Mouse (Mus musculus): ENCODE data around the gene Mast2. TPM values are rescaled to one million over a fixed set of nuclear protein-coding genes. Genes with fewer than 3 reads are reported as not detected.

The Mast2 gene
- total and polyA plus RNA-seq, 3 experiments = 4.2 to 21.4 (median 11.1) TPM

- Histone ChIP-seq H3K79me2 (replicated peaks; ENCODE audit: control insufficient read depth, extremely low read depth, insufficient read depth, poor library complexity, severe bottlenecking) (peaks cover 8% of the 10 kb centered on the region), H3K9ac (ENCODE audit: insufficient read depth, low read depth) (peak overlapping the region; percentile 55), H3K36me3 (replicated peaks in 1 of 2; ENCODE audit: control insufficient read depth in 1 of 2, insufficient read depth in 1 of 2, low read length in 1 of 2) (peaks cover 7 to 12% of the 10 kb centered on the region in 2 experiments), H3K9me3 (replicated peaks; ENCODE audit: low read length) (no peaks in the 10 kb centered on the region), H3K4me3 (replicated peaks in 1 of 3; ENCODE audit: low read depth in 2 of 3, low read length in 2 of 3, poor library complexity in 1 of 3) (peak overlapping the region; percentile 44 to 73 (median 64)), H3K27ac (ENCODE audit: insufficient read depth, low read depth) (no peak overlapping the region), H3K4me2 (ENCODE audit: insufficient read depth, low read depth, poor library complexity, severe bottlenecking) (peak overlapping the region; percentile 25), H3K27me3 (replicated peaks) (no peaks in the 10 kb centered on the region), H3K4me1 (ENCODE audit: control insufficient read depth in 1 of 2, insufficient read depth in 2 of 2) (peaks cover 3 to 22% of the 10 kb centered on the region in 2 experiments; a peak in 3 of 4 replicates)
- DNase-seq (ENCODE audit: extremely low read depth) = no peak
- TF ChIP-seq JUN (IDR thresholded peaks at IDR 0.05; ENCODE audit: insufficient read depth, low read depth, low read length) (no peak), BHLHE40 (IDR thresholded peaks at IDR 0.05; ENCODE audit: low read depth, low read length) (peak; percentile 41; the same call in 1 of the 2 replicates), PAX5 (IDR thresholded peaks at IDR 0.05; ENCODE audit: low read length) (no peak)
- dilution Hi-C loops (cut with MboI; ENCODE audit: extremely low pct_ligation_motif_present, extremely low pct_unique_long_range_greater_than_20kb, low sequenced_read_pairs) (no loop called here), in situ Hi-C loops (cut with MboI; ENCODE audit: low pct_ligation_motif_present, low pct_unique_long_range_greater_than_20kb, low sequenced_read_pairs) (no loop called here)
Observed at GRCm38 (mm10) chr4:116506886-116507424, 43.0 kb upstream of the Mast2 start.

DNA sequence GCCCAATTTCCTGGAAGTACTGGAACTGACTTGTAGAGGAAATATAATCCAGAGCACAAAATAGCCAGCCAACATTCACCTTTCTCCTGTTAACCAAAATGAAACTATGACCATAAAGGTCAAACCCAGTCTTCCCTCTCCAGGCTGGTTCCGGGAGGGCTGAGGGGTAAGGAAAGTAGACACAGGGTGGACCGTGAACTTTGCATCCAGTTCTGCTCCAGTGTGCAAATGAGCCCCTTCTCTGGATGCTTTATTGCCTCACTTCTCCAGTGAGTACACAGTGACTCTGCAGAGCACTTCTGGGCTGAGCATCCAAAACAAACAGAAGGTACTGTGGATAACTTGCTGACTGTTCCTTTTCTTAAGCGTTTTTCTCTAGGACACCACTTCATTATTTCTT is 36.0 kb upstream of the Mast2 start:
- Histone ChIP-seq H3K27me3 (replicated peaks) (no peaks in the 10 kb centered on the region), H3K4me1 (ENCODE audit: control insufficient read depth in 1 of 2, insufficient read depth in 2 of 2) (no peaks in the 10 kb centered on the region), H3K79me2 (replicated peaks; ENCODE audit: control insufficient read depth, extremely low read depth, insufficient read depth, poor library complexity, severe bottlenecking) (no peaks in the 10 kb centered on the region), H3K9ac (ENCODE audit: insufficient read depth, low read depth) (no peak overlapping the region), H3K9me3 (replicated peaks; ENCODE audit: low read length) (no peaks in the 10 kb centered on the region), H3K27ac (ENCODE audit: insufficient read depth, low read depth) (no peak overlapping the region), H3K4me3 (replicated peaks in 1 of 3; ENCODE audit: low read depth in 2 of 3, low read length in 2 of 3, poor library complexity in 1 of 3) (no peak overlapping the region), H3K4me2 (ENCODE audit: insufficient read depth, low read depth, poor library complexity, severe bottlenecking) (0 out of 2 replicates have a peak overlapping the region, but pooled peaks have one; percentile 10), H3K36me3 (replicated peaks in 1 of 2; ENCODE audit: control insufficient read depth in 1 of 2, insufficient read depth in 1 of 2, low read length in 1 of 2) (no peaks in the 10 kb centered on the region)
- no peak for DNase-seq (ENCODE audit: extremely low read depth)
- in situ Hi-C loops (cut with MboI; ENCODE audit: low pct_ligation_motif_present, low pct_unique_long_range_greater_than_20kb, low sequenced_read_pairs) = no loop called here
- dilution Hi-C loops (cut with MboI; ENCODE audit: extremely low pct_ligation_motif_present, extremely low pct_unique_long_range_greater_than_20kb, low sequenced_read_pairs) = no loop called here
- TF ChIP-seq GABPA (IDR thresholded peaks at IDR 0.05; ENCODE audit: insufficient replicate concordance, low read depth, low read length) (no peak), USF1 (IDR thresholded peaks at IDR 0.05; ENCODE audit: low read depth, low read length) (no peak), ZNF384 (IDR thresholded peaks at IDR 0.05; ENCODE audit: low read depth, low read length) (no peak), MAZ (IDR thresholded peaks at IDR 0.05; ENCODE audit: low read depth, low read length) (no peak), ZKSCAN1 (IDR thresholded peaks at IDR 0.05; ENCODE audit: borderline replicate concordance, low read depth, low read length) (no peak), RCOR1 (conservative IDR thresholded peaks at IDR 0.05; ENCODE audit: low read depth, low read length) (no peak), POLR2A (IDR thresholded peaks at IDR 0.05; ENCODE audit: low read depth, low read length) (no peak), HCFC1 (IDR thresholded peaks at IDR 0.05; ENCODE audit: low read depth, low read length) (no peak), TCF12 (IDR thresholded peaks at IDR 0.05; ENCODE audit: low read depth, low read length) (no peak), ZMIZ1 (IDR thresholded peaks at IDR 0.05; ENCODE audit: low read depth, low read length) (no peak), EP300 (IDR thresholded peaks at IDR 0.05; ENCODE audit: low read length) (no peak), PAX5 (IDR thresholded peaks at IDR 0.05; ENCODE audit: low read length) (no peak), USF2 (conservative IDR thresholded peaks at IDR 0.05; ENCODE audit: low read depth, low read length) (no peak), UBTF (IDR thresholded peaks at IDR 0.05; ENCODE audit: low read depth, low read length) (no peak), NELFE (IDR thresholded peaks at IDR 0.05; ENCODE audit: low read depth, low read length) (no peak), E2F4 (IDR thresholded peaks at IDR 0.05; ENCODE audit: insufficient replicate concordance, low read depth, low read length) (no peak)

All from CH12.LX (cell line).